Mouse (Mus musculus) liver, adult 2 months (tissue): ENCODE measurements around the gene Egfr.

Experiments
- CTCF ChIP-seq: fragments of 200-500 bp; IDR thresholded peaks from 2 replicates; pipeline ENCODE4 v1.5.1; 2011; ENCODE audit warnings: low read depth, low read length, control low read depth
- POLR2A ChIP-seq: fragments of 200-500 bp; IDR thresholded peaks from 2 replicates; pipeline ENCODE4 v1.6.1; 2011; ENCODE audit warnings: low read length, control low read depth; ENCODE audit not compliant: insufficient read depth; ENCODE audit errors: extremely low read depth

DNA sequence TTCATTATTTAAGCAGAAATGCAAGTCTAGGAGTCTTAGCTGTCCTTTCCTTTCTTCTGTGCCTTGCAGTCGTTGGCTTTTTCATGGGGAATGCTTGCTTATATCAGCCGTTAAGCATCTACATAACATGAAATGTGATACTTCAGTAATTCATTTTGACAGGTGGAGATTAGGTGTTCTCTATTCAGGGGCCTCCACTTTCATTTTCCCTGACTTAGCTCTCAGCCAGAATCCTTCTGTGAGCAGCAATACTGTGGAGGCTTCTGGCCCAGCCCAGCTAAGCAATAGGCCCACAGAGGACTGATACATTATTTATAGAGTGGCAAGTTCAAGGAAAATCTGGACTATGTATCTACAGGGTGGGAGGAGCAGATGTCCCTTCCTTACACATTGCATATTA lies 25.0 kb downstream of the Egfr start:
- TF ChIP-seq CTCF (no peak), POLR2A (no peak)
